Mouse (Mus musculus): ENCODE data around the gene Acaa1b. TPM values are rescaled to one million over a fixed set of nuclear protein-coding genes. Genes with fewer than 3 reads are reported as not detected.

Acaa1b gene
- total RNA-seq, 4 experiments from 2014 or later = 1.0 to 2.5 (median 2.0) TPM

Other genes with a start within 250 kb of the Acaa1b start
- 10 to 100 TPM; 36.1 to 37.2 (median 36.4) TPM for gene Ctdspl, start 230.6 kb downstream of the Acaa1b start, total RNA-seq (2022)
- gene Vill, start 104.3 kb downstream of the Acaa1b start, total RNA-seq (2022) = 1 to 10 TPM; 5.3 to 7.6 (median 7.3) TPM
- gene Plcd1, start 63.6 kb downstream of the Acaa1b start, total RNA-seq (2022) = 10 to 100 TPM; 13.4 to 15.3 (median 14.4) TPM
- gene Dlec1, start 54.6 kb downstream of the Acaa1b start, total RNA-seq (2022) = 1 to 10 TPM; 1.7 to 8.5 (median 2.7) TPM
- not detected for gene Gm47289, start 2.1 kb upstream of the Acaa1b start, total RNA-seq (2022)
- gene Slc22a13, start 52.0 kb upstream of the Acaa1b start, total RNA-seq (2022) = under 1 TPM in 1 of 4 experiments, not detected in 3; 0.21 TPM
- 10 to 100 TPM; 34.5 to 38.8 (median 35.4) TPM for gene Oxsr1, start 165.3 kb upstream of the Acaa1b start, total RNA-seq (2022)
- 10 to 100 TPM; 60.2 to 76.5 (median 66.7) TPM for gene Acaa1a, start 182.6 kb upstream of the Acaa1b start, total RNA-seq (2022)
- gene Myd88, start 184.3 kb upstream of the Acaa1b start, total RNA-seq (2022) = 1 to 10 TPM; 7.0 to 8.5 (median 7.6) TPM
- gene Xylb, start 200.3 kb upstream of the Acaa1b start, total RNA-seq (2022) = 1 to 10 TPM; 5.6 to 6.2 (median 5.8) TPM
- not detected for gene Slc22a14, start 208.5 kb upstream of the Acaa1b start, total RNA-seq (2022)
- gene Acvr2b, start 245.0 kb upstream of the Acaa1b start, total RNA-seq (2022) = 10 to 100 TPM; 14.9 to 18.4 (median 16.7) TPM

All from left cerebral cortex, adult 8-10 months (tissue).